Mouse (Mus musculus) embryonic facial prominence, embryonic 11.5 days (tissue): ENCODE measurements around the gene Cep104. TPM values are rescaled to one million over a fixed set of nuclear protein-coding genes. Genes with fewer than 3 reads are reported as not detected.

Source experiments
- ATAC-seq: fragments of 200-750 bp; cut with Nextera tagmentation; replicated peaks from 2 replicates; pipeline ENCODE4 v1.8.0; 2017; ENCODE audit warnings: low read depth; ENCODE audit not compliant: insufficient number of reproducible peaks, low FRiP score, low TSS enrichment
- DNase-seq: peaks from one replicate; pipeline ENCODE4 v3.0.0-alpha.2; 2015; ENCODE audit warnings: low spot score
- H3K27ac ChIP-seq: fragments of 300-500 bp; sonication (generic); replicated peaks from 2 replicates; pipeline ENCODE4 v1.5.1; 2014; ENCODE audit warnings: mild to moderate bottlenecking, low read depth, low read length, control low read depth
- H3K27me3 ChIP-seq: fragments of 300-500 bp; sonication (generic); 2 replicates; pipeline ENCODE4 v1.6.1; 2014; ENCODE audit warnings: mild to moderate bottlenecking, low read length, moderate library complexity, mixed read lengths; ENCODE audit not compliant: control insufficient read depth, insufficient read depth
- H3K36me3 ChIP-seq: fragments of 300-500 bp; sonication (generic); replicated peaks from 2 replicates; pipeline ENCODE4 v1.6.1; 2014; ENCODE audit warnings: low read depth, mild to moderate bottlenecking, low read length, moderate library complexity, mixed read lengths; ENCODE audit not compliant: control insufficient read depth, insufficient read depth
- H3K4me1 ChIP-seq: fragments of 300-500 bp; sonication (generic); 2 replicates; pipeline ENCODE4 v1.6.1; 2014; ENCODE audit warnings: low read length, mixed read lengths; ENCODE audit not compliant: control insufficient read depth, insufficient read depth
- H3K4me2 ChIP-seq: fragments of 300-500 bp; sonication (generic); 2 replicates; pipeline ENCODE4 v1.6.1; 2014; ENCODE audit warnings: low read depth, mild to moderate bottlenecking, control low read depth, low read length, moderate library complexity
- H3K4me3 ChIP-seq: fragments of 300-500 bp; sonication (generic); 2 replicates; pipeline ENCODE4 v1.5.1; 2014; ENCODE audit warnings: low read depth, low read length, control low read depth
- H3K9ac ChIP-seq: fragments of 300-500 bp; sonication (generic); replicated peaks from 2 replicates; pipeline ENCODE4 v1.6.1; 2014; ENCODE audit warnings: mild to moderate bottlenecking, control low read depth, low read length
- H3K9me3 ChIP-seq: fragments of 300-500 bp; sonication (generic); replicated peaks from 2 replicates; pipeline ENCODE4 v1.6.1; 2016; ENCODE audit warnings: mild to moderate bottlenecking, low read length, inconsistent platforms, mixed read lengths; ENCODE audit not compliant: control insufficient read depth
- WGBS: fragments of 180-500 bp; shearing (Covaris S2); extraction: QIAGEN DNeasy Blood & Tissue Kit; methylation state at CpG from one replicate; pipeline ENCODE4 v1.1.7; 2014; 5-methylcytosine and 5-hydroxymethylcytosine counted together
- polyA plus RNA-seq: library from polyadenylated mRNA; unstranded; fragments of >200 nt; fragmentation: Nextera tagmentation; extraction: Ambion mirVana; gene quantifications from 2 replicates; pipeline ENCODE4 v1.2.1, GENCODE M21; 2014

The Cep104 gene
- polyA plus RNA-seq, 1 experiment from 2014 or later: 13.6 TPM

GRCm38 (mm10) chr4:154028646-154029045 is 53.7 kb downstream of the Cep104 start:
- Histone ChIP-seq H3K9me3 (no peaks in the 10 kb centered on the region), H3K4me2 (no peak overlapping the region), H3K36me3 (no peaks in the 10 kb centered on the region), H3K9ac (no peak overlapping the region), H3K4me3 (no peak overlapping the region), H3K4me1 (peaks cover 4% of the 10 kb centered on the region; the same call in 1 of the 2 replicates), H3K27ac (no peak overlapping the region), H3K27me3 (peaks cover 8% of the 10 kb centered on the region)
- peak; percentile 15 for DNase-seq
- ATAC-seq: no peak

- DNase-seq: no peak
Observed at GRCm38 (mm10) chr4:154037123-154037522, 62.1 kb downstream of the Cep104 start.

GRCm38 (mm10) chr4:154042577-154042976 is 67.6 kb downstream of the Cep104 start, which contains the start of gene Ccdc27:
Gene Ccdc27, minus strand, starts transcription at chr4:154042677.
- no peaks in the 10 kb centered on the region for H3K36me3 ChIP-seq
- no peaks in the 10 kb centered on the region for H3K9me3 ChIP-seq
- H3K4me2 ChIP-seq: no peak within 1 kb of the TSS
- H3K27me3 ChIP-seq: no peaks in the 10 kb centered on the region
- no peak within 1 kb of the TSS for H3K4me3 ChIP-seq
- DNase-seq (no peak), ATAC-seq (no peak)
- 84% methylated on average over 9 of the region's 9 CpGs for WGBS
- H3K9ac ChIP-seq: no peak within 1 kb of the TSS
- H3K27ac ChIP-seq: no peak within 1 kb of the TSS
- no peaks in the 10 kb centered on the region for H3K4me1 ChIP-seq

More at GRCm38 (mm10) chr4:154037123-154037522, 62.1 kb downstream of the Cep104 start:
- H3K4me3 ChIP-seq: no peak overlapping the region
- H3K36me3 ChIP-seq: no peaks in the 10 kb centered on the region
- no peak overlapping the region for H3K27ac ChIP-seq
- no peaks in the 10 kb centered on the region for H3K27me3 ChIP-seq
- H3K4me1 ChIP-seq: no peaks in the 10 kb centered on the region
- H3K9ac ChIP-seq: no peak overlapping the region; the same call in 1 of the 2 replicates
- no peak for ATAC-seq
- no peak overlapping the region for H3K4me2 ChIP-seq
- 30% methylated on average over 3 of the region's 3 CpGs for WGBS
- H3K9me3 ChIP-seq: no peaks in the 10 kb centered on the region

GRCm38 (mm10) chr4:154045837-154046236 is 70.8 kb downstream of the Cep104 start:
- WGBS: 64% methylated on average over 5 of the region's 5 CpGs
- no peak overlapping the region for H3K4me2 ChIP-seq

GRCm38 (mm10) chr4:154051401-154051800 is 76.4 kb downstream of the Cep104 start:
- 89% methylated on average over 3 of the region's 3 CpGs for WGBS
- no peak for DNase-seq
- Histone ChIP-seq H3K9me3 (no peaks in the 10 kb centered on the region), H3K4me3 (no peak overlapping the region), H3K27ac (no peak overlapping the region), H3K9ac (no peak overlapping the region), H3K27me3 (no peaks in the 10 kb centered on the region), H3K4me2 (no peak overlapping the region), H3K4me1 (no peaks in the 10 kb centered on the region), H3K36me3 (no peaks in the 10 kb centered on the region)
- ATAC-seq: no peak

More at GRCm38 (mm10) chr4:154045837-154046236, 70.8 kb downstream of the Cep104 start:
- DNase-seq: no peak
- no peaks in the 10 kb centered on the region for H3K27me3 ChIP-seq
- H3K4me3 ChIP-seq: no peak overlapping the region
- no peaks in the 10 kb centered on the region for H3K4me1 ChIP-seq
- H3K27ac ChIP-seq: no peak overlapping the region
- H3K9ac ChIP-seq: no peak overlapping the region
- no peaks in the 10 kb centered on the region for H3K36me3 ChIP-seq
- ATAC-seq: no peak
- no peaks in the 10 kb centered on the region for H3K9me3 ChIP-seq

GRCm38 (mm10) chr4:154053065-154053464 is 78.1 kb downstream of the Cep104 start:
- no peaks in the 10 kb centered on the region for H3K36me3 ChIP-seq
- H3K4me3 ChIP-seq: no peak overlapping the region
- no peaks in the 10 kb centered on the region for H3K9me3 ChIP-seq
- no peak overlapping the region for H3K27ac ChIP-seq
- WGBS: 65% methylated on average over 4 of the region's 4 CpGs
- no peaks in the 10 kb centered on the region for H3K27me3 ChIP-seq
- H3K4me1 ChIP-seq: no peaks in the 10 kb centered on the region
- no peak overlapping the region for H3K4me2 ChIP-seq
- ATAC-seq (no peak), DNase-seq (no peak)
- H3K9ac ChIP-seq: no peak overlapping the region

GRCm38 (mm10) chr4:154055482-154055881 is 80.5 kb downstream of the Cep104 start:
- Histone ChIP-seq H3K9me3 (no peaks in the 10 kb centered on the region), H3K4me3 (no peak overlapping the region), H3K27me3 (no peaks in the 10 kb centered on the region), H3K9ac (no peak overlapping the region), H3K4me2 (no peak overlapping the region), H3K36me3 (no peaks in the 10 kb centered on the region), H3K27ac (no peak overlapping the region), H3K4me1 (no peaks in the 10 kb centered on the region)
- no peak for ATAC-seq
- DNase-seq: no peak
- 87% methylated on average over 7 of the region's 7 CpGs for WGBS

- Histone ChIP-seq H3K4me1 (no peaks in the 10 kb centered on the region), H3K9ac (no peak overlapping the region), H3K9me3 (no peaks in the 10 kb centered on the region), H3K27ac (no peak overlapping the region), H3K4me2 (no peak overlapping the region), H3K4me3 (no peak overlapping the region), H3K36me3 (no peaks in the 10 kb centered on the region), H3K27me3 (no peaks in the 10 kb centered on the region)
- DNase-seq: peak; percentile 16
- 52% methylated on average over 2 of the region's 2 CpGs for WGBS
- no peak for ATAC-seq
Observed at GRCm38 (mm10) chr4:154056046-154056445, 81.1 kb downstream of the Cep104 start.
